Mouse (Mus musculus) liver, adult 2 months (tissue): ENCODE measurements around the gene 4930404H24Rik.

Source experiments
- CTCF ChIP-seq: fragments of 200-500 bp; IDR thresholded peaks from 2 replicates; pipeline ENCODE4 v1.5.1; 2011; ENCODE audit warnings: low read depth, low read length, control low read depth
- POLR2A ChIP-seq: fragments of 200-500 bp; IDR thresholded peaks from 2 replicates; pipeline ENCODE4 v1.6.1; 2011; ENCODE audit warnings: low read length, control low read depth; ENCODE audit not compliant: insufficient read depth; ENCODE audit errors: extremely low read depth

DNA sequence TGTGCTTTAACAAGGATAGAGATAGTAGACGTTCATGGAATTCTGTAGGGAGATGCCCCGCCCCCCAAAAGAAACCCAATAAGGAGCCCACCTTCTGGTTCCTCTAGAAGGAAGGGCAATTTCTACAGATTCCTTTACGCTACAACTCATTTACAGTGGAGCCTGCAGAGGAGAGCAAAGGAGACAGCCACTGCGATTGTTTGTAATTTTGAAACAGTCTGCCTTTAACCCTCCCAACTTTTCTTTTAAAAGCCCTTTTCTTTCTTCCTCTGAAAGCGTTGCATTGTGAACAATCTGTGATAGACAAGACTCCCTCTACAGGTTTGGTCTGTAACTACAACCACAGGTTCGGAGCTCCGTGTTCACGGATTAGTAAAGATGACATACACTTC lies 46.6 kb upstream of the 4930404H24Rik start:
- TF ChIP-seq CTCF, result peak; percentile 41; the same call in 1 of the 2 replicates
- TF ChIP-seq POLR2A, result no peak
